Mouse (Mus musculus): Measurements from ENCODE around the gene Hoxa13.

Hoxa13 gene

DNA sequence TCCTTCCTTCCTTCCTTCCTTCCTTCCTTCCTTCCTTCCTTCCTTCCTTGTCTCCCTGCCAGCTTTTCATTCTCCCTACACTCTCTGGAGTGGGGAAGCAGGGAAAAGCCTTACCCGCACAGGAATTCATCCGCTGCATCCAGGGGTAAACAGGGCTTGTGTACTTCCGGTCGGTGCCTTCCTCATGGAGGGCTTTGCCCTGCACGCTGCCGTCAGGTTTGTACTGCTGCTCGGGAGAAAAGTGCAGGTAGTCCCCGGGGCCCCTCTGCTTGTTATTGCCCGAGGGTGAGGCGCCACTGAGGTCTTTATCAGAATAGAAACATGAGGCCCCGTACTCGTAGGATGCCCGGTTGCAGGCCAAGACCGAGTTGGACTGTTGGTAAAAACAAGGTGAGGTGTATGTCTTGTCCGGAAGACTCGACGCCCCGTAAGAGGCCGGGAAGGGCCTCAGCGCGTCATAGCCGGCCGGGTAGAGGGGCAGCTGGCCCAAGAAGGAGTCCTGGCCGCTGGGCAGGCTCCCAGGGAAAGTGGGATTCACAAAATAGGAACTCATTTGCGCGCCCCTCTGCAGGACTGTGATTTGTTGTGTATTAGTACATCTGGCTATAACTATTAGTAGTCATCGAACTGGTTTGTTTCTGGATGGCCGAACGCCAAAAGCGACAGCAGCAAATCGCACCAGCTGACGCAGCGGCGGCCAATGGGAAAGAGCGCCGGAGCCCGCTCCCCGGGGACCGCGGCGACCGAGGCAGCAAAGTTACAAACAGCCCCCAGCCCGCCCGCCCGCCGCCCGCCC is 52.4 kb downstream of the Hoxa13 start, which contains the start of gene Hoxa6:
Hoxa6 (minus strand) TSS at position 651 of the 796 bp plus-strand sequence.
- DNase-seq = no peak
